Mouse (Mus musculus) adrenal gland, adult 8-10 months (tissue): ENCODE measurements around the gene Clasp2. TPM values are rescaled to one million over a fixed set of nuclear protein-coding genes. Genes with fewer than 3 reads are reported as not detected.
"Not testable (repeated sequence)": the region's sequence is repeated elsewhere in the genome, so short reads cannot be mapped to it uniquely, and the experiment has no call there.

Experiments used
- DNase-seq: peaks from one replicate; pipeline ENCODE4 v3.0.0; 2022
- total RNA-seq, 4 experiments: library from RNA; stranded (reverse); gene quantifications; 2 replicates each; pipeline ENCODE4 v1.2.4; 2022

Gene Clasp2
- 100 to 1,000 TPM; 122 to 289 (median 183) TPM for total RNA-seq

GRCm38 (mm10) chr9:113741108-113741636 lies at the start of gene Clasp2:
Gene Clasp2 (plus strand): TSS chr9:113741473.
- DNase-seq: peak; percentile 80

GRCm38 (mm10) chr9:113701441-113702160 lies 39.7 kb upstream of the Clasp2 start:
- DNase-seq: no peak

DNA sequence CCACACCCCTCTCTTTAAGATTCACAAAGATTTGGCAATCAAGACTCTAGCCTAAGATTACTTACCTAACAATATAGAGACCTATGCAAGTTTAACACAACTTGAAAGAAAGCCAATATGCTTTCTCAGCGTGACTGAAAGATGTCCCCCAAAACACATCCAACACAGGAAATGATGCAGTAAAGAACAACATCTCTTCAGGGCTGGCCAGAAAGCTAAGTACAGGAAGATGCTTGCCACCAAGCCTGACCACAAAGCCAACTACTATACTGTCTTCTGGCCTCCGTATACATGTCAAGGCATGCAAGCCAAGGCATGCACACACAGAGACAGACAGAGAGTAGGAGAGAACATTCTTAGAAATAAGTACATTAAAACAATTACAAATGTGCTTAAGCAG lies 35.2 kb upstream of the Clasp2 start:
- no peak for DNase-seq

- no peak for DNase-seq
These were observed 34.4 kb upstream of the Clasp2 start for GRCm38 (mm10) chr9:113706841-113707240.

DNA sequence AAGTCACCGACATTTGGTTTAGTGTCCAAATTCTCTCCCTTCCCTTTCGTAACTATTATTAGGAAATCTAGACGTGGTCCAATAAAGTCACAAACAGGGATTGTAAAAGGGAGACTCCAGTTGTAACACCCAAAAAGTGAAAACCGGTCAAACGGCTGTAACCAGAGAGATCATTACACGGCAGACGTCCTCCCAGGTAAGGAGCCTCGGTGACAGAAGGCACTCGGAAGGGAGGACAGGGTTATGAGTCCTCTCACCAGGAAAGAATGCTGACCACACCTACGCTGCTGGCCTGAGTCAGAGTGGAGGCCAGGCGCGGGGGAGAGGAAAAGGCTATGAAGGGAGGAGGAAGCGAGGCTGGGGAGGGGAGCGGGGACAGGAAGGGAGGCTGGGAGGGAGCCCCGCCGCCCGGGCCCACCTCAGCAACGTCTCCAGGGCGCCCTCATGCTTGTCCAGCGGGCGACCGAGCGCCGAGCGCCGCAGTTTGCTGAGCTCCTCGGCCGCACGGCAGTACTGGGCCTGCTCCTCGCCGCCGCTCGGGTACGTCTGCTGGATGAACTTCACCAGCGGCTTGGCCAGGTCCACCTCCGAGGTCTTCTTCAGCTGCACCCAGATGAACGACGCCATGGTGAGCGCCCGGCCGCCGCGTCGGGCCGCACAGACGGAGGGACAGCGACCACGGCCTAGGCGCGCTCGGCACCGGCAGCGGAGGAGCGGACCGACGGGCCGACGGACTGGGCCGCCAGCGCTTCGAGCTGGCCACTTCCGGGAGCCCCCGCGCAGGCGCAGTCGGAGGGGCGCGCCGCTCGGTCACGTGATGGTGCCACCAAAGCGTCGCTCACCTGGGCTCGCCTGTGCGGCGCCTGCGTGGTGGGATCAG lies 33.6 kb upstream of the Clasp2 start, which contains the start of gene Pdcd6ip:
TSS of gene Pdcd6ip (minus strand) at position 779 of the 880 bp plus-strand sequence.
- DNase-seq: peak; percentile 86

DNA sequence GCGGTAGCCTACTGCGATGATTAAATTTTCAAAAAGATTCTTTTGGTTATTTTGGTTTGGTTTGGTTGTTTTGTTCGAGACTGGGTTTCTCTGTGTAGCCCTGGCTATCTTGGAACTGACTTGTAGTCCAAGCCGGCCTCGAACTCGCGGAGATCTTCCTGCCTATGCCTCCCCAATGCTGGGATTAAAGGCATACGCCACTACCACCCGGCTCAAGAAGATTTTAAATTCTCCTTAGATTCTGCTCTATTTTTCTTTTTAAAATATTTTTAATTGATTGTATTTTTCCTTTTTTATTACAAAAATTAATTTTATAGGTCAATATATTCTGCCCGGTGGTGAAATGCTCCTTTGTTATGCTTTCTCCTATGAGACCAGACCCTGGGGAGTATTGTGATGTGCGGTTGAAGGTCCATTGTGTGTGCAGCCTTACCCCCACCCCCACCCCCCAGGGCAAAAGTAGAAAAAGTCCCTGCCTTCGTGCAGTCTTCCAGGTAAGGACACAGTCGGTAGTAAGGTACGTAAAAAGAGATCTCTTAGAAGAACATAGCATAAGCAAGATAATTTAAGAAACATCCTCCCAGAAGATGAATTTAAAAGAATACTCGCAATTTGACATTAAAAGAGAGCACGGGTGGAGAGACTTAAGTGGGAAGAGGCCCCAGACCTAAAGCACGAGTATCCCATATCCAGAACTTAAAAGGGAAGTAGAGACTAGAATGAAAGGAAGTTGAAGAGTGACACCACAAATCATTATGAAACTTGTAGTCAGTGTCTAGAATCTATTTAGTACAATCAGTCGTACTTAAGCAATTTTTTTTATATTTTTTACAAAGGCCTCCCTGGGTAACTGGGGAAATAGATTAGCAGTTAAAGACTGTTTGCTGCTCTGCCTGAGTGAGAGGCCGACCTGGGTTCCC lies 32.7 kb upstream of the Clasp2 start:
- no peak for DNase-seq

GRCm38 (mm10) chr9:113710871-113711270 lies 30.4 kb upstream of the Clasp2 start:
- no peak for DNase-seq

DNA sequence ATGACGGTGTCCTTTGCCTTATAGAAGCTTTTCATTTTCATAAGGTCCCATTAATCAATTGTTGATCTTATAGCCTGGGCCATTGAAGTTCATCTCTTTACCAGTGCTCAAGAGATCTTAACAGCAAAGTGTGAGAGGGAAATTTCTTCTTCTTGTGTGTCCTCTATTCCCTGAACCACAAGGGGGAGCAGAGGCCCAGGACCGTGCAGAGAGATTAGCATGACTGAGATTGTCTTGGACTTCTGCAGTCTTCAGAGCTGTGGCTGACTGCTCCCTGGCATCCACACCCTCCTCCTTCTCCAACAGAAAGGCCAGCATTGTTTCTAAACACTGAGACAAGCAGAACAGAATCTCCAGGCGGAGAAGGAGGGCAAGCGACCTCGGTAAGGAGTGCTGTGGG lies 22.2 kb upstream of the Clasp2 start:
- DNase-seq: no peak

DNA sequence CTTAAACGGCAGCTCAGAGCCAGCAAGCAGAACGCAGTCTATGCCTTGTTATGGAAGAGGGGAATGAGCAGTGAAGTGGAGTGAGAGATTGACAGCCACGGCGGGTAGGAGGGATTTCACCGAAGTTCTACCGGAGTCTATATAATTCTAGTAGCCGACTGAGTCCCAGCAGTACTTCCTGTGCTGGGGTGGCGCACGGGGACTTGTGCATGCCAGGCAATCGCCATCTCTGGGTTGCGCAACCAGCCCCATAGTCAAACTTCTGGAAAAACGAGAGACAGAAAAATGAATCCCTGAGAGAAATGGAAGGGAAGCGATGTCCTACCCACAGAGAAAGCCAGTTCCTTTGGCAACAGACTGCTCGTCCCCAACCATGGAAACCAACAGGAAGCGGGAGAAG lies 16.6 kb upstream of the Clasp2 start:
- no peak for DNase-seq

DNA sequence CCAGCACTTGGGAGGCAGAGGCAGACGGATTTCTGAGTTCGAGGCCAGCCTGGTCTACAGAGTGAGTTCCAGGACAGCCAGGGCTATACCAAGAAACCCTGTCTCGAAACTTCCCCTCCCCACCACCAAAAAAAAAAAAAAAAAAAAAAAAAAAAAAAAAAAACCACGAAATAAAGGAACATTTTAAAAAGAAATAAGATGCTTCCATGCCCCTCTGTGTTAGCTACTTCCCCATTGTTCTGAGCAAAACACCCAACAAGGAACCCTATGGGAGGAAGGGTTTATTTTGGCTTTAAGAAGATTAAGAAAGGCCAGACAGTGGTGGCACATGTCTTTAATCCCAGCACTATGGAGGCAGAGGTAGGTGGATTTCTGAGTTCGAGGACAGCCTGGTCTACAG lies 15.7 kb upstream of the Clasp2 start:
- DNase-seq: not testable (repeated sequence)

DNA sequence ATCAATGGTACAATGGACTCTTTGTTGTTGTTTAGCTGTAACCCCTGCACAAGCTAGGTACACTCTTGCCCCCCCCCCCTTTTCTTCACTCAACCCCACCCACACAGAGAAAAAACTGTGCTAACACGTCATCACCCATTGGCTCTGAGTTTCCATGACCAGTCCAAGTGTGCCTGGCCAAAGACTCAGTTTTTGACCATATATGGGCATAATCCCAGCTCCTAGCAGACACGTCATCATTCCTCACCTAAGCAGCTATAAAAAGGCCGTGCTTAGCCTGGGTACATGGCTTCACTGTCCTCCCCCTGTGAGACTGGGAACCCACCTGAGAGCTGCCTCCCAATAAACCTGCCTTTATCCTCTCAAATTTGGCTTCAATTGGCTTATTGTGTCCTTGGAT lies 15.1 kb upstream of the Clasp2 start:
- no peak for DNase-seq

DNA sequence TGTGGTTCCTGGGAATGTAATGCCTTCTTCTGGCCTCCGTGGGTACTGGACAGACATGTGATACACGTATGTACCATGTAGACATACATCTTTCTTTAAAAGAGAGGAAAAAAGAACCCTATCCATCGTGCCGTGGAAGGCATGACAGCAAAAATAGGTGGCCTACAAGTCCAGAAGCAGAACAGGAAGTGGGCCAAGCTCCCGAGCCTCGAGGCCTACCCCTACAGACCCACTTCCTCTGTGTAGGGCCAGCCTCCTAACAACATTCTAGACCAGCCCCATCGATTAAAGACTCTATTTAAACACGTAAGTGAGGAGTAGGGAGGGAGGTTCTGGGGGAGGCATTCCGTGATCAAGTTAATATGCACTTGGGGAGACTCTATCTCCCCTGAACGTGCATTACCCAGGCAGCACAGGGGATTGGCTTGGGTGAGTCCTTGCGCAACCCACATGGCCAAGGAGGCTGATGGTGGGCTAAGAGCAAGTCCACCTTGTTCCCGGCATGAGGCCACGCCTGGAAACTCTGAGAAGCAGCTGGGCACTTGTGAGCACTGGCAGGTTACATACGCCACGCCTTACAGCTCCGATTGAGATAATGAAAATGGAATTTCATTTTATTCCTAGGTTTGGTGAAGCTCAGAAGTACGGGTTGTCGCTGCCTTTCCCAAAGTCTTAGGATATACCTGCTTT lies 14.1 kb upstream of the Clasp2 start:
- DNase-seq: no peak

- DNase-seq: no peak
These were observed 9.7 kb upstream of the Clasp2 start for GRCm38 (mm10) chr9:113731540-113731939.

DNA sequence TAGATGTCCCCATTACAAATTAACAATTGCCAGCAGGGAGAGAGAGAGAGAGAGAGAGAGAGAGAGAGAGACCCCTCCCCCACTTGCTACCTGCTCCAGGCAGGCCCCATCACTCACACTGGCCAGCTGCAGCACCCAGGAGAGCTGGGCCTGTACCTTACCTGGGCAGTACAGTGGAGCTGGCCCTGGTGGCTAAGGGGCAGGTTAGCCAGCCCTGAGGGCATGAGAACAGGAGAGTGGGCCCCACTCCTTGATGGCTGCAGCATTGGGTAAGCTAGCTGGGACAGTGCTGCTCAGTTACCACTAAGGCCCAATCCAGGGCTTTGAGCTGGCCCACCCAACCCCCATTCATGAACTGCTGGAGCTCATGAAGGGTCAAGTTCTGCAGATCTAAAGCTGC lies 5.4 kb upstream of the Clasp2 start:
- no peak for DNase-seq

GRCm38 (mm10) chr9:113738021-113738420 lies 3.3 kb upstream of the Clasp2 start:
- peak; percentile 68 for DNase-seq

- peak; percentile 28 for DNase-seq
These were observed 2.3 kb upstream of the Clasp2 start for GRCm38 (mm10) chr9:113738941-113739340.

GRCm38 (mm10) chr9:113741637-113742137 lies 414 bp downstream of the Clasp2 start:
- DNase-seq: peak; percentile 25

DNA sequence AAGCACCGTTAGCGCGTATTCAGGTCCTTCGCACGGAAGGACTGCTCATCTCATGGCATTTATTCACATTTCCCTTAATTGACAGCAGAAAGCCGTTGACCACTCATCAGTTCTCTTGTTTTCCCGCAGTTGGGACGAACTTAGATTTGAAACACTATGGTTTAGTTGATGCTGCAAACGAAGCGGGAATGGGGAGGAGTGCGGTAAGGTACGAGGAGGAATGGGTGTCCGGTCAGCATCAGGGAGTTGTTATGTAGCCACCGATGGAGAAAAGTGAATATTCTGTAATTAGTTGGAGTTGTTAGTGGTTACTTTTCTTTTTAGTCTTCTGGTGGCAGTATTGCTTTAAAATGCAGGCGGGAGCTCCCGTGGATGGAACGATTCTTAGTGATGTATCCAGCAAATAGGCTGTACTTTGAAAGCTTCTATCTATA lies 1.1 kb downstream of the Clasp2 start:
- DNase-seq: no peak

- DNase-seq: no peak
These were observed 2.0 kb downstream of the Clasp2 start for GRCm38 (mm10) chr9:113743291-113743690.

DNA sequence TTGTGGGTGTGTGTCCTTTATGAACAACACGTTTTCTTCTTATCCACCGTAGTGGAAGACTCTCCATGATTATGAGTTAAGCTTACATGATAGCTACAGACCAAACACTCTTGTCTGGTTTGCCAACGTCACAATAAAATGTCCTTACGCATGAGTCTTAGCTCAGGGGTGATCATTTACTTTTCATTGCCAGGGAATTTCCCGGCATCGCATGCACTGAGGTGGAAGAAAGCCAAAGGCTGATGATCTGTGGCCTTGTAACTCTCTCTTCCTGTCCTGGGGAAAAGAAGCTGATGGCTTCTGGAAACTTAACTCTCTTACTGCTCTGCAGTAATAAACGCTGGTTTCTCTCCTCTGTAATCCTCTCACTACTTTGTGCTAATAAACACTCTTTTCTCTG lies 8.1 kb downstream of the Clasp2 start:
- peak; percentile 75 for DNase-seq
